Mouse (Mus musculus) cerebellum, postnatal 14 days (tissue): ENCODE data around the gene Rarres1.

Experiments used
- DNase-seq, 2 experiments: peaks; one replicate each; pipeline ENCODE4 v3.0.0; 2021; ENCODE audit warnings: mixed read lengths in 2 of 2

Rarres1 gene

DNA sequence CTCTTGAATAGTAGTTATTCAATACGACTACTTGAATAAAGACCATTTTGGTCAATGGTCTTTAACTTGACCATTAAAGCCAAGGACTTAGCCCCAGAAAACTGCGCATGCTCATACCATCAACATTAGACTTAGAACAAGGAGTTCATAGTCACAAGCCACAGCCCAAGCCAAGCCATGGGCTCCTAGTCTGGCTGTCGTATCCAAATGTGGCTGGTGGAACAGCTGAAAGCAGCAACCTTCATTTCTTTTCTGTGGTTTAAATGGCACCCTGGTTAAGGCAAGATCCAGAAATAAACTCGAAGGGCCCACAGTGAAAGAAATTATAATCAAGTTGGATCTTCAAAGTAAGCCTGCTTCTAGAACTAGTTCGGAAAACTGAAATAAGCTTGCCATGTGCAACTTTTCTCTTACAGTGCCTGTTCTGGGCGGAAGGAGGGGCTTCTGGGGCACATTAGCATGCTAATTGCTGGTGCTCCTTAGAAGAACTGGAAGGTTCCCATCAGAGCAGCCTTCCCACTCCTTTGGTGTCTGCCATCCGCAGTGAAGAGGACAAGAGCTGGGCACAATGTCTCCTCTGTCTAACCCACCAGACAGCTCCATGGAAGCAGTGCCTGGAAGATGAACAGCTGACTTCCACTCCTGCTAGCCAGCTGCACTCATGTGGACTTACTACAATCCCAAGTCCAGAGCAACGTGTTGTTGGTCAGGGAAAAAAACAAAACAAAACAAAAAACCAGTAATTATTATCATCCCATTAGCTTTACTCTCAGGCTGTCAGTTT is 23.0 kb downstream of the Rarres1 start:
- DNase-seq = no peak

DNA sequence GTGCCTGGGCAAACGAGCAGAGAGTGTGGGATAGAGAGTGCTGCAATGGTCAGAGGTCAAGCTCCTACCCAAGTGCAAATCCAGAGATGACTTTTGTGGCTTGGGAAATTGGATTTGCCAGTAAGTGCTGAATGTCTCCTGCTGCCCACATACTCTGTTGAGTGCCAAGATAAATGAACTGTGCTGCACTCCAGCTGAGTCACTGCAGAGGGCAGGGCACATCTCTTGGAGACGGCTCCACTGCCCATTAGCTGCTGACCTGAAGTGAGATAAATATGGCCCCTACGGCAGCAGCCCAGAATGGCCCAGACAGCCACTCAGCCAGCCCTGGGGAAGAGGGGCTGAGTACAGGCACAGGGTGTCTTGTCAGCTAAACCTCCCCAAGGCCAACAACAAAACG is 25.2 kb downstream of the Rarres1 start:
- DNase-seq = no peak

DNA sequence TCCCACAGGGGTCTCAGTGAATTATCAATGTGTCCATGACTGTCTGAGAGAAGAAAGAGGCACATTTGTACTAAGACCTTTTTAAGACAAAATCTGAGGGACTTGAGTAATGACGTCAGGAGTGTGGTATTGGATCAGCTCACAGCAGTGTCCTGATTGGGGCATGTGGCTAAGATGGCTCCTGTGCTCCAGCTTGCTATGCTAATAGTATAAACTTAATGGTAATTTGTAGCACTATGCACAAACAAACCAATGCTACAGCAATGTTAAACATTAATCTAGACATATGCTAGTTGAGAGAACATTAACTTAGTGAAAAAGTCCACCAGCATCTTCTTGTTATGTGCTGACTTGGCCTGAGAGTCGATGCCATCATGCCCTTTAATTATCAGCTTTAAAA is 30.1 kb downstream of the Rarres1 start:
- DNase-seq = no peak

DNA sequence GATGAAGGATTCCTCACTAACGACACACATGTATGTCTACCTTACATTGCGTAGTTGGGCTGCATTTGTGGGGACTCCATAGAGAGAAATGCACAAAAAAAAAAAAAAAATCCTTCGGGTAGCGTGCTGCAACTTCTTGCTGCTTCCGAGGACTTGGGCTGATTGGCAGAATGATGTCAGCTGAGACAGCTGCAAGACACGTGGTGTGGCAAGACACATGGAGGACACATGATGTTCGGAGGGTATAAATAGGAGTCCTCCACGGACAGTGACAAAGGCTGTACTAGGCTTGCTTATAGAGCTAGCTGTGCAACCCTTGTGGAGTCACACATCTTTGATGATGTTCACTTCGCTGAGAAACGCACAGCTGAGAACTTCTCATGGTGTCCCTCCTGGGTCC is 32.9 kb downstream of the Rarres1 start:
- DNase-seq = no peak

DNA sequence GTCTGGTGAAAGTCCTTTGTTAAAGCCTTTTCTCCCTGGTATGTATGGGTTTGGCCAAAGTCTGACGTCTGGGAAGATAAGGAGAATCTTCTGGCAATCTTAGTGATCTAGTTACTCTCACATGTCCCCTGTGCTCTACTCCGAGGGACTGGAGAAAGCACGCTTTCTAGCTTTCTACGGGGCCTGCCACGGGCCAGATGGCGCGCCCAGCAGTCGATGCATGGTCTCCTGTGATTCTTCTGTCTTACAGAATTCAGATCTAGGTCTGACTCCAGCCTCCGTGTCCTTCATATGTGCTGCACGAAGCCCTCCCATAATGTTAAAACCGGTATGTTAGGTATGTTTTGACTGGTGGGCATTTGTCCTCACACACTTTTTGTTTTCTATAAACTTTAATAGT is 35.5 kb downstream of the Rarres1 start:
- peak; percentile 27 to 51 for DNase-seq

DNA sequence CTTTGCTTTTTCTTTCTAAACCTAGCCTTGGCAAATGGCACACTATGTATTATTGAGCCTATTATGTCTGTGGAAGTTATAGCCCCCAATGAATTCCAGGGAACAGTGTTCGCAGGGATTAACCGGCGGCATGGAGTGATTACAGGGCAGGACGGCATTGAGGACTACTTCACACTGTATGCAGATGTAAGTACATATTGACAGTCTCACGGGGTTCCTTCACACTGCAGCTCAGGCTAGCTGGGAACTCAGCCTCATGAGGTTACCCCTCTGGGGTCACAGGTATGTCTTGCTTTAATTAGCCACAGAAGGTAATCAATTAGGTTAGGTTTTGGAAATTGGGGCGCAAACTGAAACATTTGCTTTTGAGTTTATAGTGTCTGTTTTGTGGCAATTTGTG is 41.9 kb downstream of the Rarres1 start:
- no peak for DNase-seq

DNA sequence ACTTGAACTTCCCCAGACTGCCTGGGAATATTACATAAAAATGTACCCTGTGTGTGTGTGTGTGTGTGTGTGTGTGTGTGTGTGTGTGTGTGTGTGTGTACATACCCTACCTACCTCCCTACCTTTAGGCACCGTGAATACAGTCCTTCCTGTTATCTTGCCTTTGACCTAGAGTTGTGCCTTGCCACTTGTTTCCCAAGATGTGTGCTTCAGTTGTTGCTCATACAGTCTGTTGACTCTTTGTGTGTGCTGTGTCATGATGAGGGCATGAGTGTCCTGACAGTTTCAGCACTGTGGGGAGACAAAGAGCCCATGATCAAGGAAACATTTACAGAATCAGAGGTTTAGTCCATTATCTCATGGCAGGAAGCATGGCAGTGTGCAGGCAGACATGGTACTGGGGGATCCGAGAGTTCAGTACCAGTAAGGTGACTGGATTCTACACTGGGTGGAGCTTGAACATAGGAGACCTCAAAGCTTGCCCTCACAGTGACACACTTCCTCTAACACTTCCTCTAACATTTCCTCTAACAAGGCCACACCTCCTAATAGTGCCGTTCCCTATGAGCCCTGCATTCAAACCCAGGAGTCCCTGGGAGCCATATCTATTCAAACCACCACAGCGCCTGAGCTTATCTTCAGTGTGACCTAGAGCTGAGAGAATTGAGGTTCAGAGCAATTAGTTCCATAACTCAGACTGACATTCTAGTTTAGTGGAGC is 43.8 kb downstream of the Rarres1 start:
- no peak for DNase-seq

DNA sequence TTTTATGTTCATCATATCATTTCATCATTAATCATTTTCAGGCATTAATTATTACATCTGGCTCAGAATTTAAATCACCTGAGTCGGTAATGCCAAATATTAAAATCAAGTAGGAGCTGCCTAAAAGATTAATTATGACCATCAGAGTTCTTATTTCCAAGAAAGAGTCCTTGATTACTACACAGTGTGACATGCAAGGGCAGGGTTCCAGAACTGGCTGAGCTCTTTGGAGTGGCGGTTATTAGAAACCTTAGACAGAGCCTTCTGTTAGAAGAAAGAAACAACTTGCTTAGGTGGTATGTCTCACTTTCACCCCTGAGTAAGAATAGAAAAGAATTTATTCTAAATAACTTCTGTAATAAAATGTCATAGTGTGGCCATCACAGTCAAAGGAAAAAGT is 48.0 kb downstream of the Rarres1 start:
- DNase-seq = peak in 1 of 2 experiments; percentile 26

DNA sequence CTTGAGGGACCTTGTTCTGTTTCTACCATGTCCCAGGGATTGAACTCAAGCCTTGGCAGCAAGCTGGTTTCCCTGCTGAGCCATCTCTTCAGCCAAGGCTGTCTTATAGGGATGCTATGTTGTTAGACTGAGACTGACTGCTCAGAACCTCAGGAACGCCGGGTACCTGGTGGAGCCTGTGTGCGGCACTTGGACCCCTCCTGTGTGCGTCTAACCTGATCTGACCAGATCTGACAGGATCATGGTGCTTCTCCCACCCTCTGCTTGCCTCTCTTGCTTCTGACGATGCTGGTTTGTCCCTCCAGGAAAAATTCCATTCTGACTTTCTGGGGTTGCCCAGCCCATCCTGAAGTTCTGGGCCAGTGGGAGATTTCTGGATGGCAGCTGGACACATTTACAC is 48.7 kb downstream of the Rarres1 start:
- peak; percentile 15 to 40 for DNase-seq

DNA sequence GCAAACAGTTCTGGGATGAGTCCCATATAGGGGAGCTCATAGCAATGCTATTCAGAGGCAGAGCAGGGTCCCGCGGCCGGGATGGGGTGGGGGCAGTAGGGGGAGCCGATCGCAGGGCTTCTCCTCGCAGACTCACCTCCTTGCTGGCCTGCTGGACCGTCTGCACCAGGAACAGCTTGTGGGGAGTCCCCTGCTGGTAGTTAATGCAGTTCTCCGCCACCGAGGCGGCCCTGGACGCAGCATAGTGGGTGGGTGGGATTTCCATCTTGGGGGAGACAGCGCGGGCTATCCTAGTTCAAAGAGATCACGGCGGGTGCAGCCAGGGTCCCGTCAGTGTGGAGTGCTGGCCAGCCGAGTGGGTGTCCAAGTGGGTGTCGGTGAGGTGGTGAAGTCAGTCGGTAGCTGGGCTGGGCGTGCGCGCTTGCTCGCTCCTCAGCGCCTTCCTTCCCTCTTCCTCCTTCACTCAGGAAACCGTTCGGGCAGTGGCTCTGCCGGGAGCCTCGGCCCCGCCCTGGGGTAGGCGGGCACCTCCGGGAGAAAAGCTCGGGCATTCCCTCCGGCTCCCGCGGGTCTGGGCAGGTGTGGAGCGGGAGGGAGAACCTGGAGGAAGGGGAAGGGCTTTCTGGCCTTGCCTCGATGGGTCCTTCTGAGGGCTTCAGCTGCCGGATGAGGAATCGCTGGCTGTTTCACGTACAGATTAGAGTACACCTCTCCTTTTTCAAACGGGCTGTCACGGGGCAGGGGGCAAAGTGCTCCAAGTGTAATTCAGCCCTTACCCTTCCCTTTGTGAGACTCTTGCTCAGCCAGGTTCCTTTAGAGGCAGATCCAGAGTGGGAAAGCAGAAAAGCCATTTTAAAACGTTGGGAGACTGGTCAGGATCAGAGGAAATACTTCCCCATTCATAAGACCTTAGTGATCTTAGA is 51.6 kb downstream of the Rarres1 start, which contains the start of gene Lxn:
Lxn (minus strand) TSS at position 477 of the 923 bp plus-strand sequence.
- peak; percentile 56 to 68 for DNase-seq

DNA sequence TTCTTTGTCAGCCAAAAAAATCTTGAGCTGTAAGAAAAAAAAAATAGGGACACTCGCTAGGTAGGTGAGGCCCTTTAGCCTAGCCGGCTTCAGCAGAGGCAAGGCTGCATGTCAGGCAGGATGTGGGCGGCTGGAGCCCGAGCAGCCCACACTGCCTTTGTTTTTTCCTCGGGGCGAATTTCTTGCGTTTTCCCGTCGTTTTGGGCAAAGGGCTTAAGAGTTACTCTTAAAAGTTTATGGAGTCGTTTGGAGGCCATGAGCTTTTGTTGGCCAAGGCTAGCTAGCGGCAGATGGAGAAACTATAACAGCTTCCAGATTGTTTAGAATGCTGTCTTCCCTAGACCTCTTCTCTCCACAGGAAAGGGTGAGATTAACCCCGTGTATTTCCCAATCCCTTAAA is 52.3 kb downstream of the Rarres1 start:
- no peak for DNase-seq

DNA sequence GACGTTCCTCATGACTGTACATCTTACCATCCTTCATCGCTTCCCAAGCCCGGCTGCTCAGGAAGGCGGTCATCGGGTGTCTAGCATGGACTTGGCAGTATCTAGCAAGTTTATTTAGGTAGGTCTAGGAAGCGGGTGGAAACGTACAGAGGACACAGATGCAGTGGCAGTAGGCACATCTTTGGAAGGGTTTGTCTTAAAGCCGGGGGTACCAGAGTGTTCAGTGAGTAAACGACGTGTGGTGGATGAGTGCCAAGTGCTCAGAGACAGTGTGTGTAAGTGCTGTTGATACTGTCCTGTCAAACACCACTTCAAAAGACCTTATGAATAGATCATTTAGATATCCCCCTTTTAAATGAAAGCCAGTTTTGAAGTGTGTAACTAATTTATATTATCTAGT is 52.7 kb downstream of the Rarres1 start:
- peak; percentile 19 to 29 for DNase-seq

DNA sequence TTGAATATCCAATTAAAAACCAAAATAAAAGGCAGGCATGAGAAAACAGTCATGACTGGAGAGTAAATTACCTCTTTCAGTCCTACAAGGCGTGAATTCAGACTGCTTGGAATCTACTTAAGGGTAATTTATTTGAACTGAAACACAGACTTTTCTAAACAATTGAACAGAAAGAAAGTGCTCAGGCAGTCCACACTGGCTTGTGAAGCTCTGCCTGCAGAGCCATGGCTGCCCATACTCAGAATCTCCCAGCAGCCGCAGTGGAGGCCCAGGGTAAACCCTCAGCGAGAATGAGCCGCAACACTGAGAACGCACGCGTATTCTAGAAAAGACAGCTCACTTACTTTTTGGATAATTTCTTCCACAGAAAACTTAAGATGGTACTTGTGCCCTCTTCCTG is 53.3 kb downstream of the Rarres1 start:
- DNase-seq = no peak

DNA sequence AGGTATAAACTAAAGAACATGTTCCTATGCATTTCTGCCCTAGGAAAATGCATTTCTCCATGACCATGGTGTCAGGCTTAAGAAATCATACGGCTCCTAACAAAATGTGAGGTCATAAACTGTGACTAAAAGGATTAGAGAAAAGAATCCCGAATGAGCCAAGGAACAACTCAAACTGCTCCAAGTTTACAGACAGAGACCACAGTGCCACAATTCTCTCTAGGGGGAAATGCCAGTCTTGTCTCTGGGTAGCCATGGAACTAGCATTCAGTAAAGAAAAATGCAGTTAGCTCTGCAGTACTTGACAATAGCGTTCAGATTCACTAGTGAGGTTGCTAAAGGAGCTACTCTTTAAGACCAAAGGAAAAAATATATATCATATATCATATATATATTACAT is 55.4 kb downstream of the Rarres1 start:
- DNase-seq = no peak

DNA sequence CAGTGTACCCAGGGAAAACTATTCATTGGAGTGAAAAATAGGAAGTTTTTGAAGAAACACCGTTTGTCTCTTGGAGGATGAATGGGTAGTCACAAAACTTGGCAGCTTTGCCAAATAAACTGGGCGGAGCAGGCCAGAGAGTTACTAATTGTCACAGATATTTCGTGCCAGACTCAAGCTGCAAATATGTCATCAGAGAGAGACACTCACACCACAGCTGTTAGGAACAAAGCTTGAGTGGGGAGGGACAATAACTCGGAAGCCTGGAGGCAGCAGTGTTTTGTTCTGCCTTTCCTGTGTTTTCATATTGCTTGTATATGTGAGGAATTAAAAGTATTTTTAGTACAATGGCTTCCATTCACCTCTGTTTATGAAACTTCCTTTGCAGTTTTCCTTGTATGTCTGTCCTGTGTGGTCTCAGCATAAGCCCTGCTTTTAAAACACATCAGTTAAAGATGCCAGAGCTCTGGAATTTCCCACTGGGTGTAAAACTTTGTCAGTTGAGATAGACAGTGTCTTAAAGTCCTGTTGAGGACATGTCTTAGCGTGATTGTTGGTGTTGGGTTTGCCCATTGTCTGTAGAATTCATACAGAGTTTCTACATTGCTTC is 64.6 kb downstream of the Rarres1 start:
- DNase-seq = no peak

DNA sequence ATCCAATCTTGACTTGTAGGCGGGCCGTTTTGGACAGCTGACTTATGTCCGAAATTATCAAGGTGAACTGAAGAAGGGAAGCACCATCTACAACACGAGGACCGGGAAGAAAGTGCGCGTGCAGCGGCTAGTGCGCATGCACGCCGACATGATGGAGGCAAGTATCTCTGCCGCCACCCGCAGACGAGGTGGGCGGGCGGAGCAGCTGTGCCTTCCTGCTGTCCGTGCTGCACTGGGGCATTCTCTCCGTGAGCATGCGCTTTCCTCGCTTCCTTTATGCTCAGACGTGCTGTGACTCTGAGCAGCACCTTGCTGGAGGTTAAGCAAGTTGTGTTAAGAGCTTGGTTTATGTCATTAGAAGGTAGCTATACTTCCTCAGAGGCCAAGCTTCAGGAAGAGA is 65.7 kb downstream of the Rarres1 start:
- no peak for DNase-seq

DNA sequence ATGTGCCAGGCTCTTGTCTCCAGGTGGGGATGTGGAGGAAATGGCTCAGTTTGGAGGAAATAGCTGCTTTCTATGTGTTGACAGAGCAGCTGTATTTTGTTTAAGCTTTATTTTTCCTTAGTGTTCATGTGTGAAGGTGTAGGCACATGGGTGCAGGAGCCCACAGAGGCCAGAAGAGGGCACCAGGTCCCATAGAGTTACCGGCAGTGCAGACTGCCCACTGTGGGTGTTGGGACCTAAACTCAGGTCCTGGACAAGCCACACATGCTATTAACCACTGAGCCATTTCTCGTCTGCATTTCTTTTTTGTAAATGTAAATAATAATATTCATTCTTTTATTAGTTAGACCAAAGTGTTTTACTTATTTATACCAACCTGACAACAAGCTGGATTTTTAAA is 68.2 kb downstream of the Rarres1 start:
- no peak for DNase-seq

DNA sequence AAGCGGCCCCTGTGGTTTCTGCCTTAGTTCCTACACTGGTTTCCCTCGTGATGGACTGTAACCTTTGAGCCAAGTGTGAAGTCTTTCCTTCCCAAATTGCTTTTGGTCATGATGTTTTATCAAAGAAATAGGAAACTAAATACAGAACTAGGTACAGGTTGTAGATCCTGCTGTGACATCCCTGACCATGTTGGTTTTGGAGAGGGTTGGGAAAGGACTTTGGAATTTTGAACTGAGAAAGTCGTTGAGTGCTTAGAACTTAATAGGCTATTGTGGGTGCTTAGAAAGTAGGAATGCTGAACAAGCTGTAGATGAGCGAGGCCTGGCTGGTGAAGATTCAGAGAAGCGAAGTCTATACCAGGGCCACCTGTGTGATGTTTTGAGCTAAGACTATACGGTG is 81.3 kb downstream of the Rarres1 start:
- DNase-seq = no peak

DNA sequence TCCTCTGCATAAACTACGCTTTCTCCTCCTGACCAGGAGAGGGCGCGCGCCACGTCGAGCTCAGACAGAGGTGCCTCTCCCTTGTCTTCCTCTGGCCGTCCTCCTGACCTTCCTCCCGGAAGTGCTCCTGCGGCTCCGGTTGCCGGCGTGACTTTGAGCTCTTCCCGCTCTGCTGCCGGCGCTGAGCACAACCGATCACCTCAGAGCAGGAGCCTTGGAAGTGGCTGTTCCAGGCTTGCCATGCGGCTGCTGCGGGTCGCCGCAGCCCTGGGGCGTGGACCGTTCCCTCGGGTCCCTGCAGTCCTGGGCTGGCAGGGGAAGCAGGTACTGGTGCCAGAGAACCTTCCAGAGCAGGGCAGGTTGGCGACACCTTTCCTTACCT is 85.3 kb downstream of the Rarres1 start, which contains the start of gene Gfm1:
Gfm1 (plus strand) TSS at position 98 of the 382 bp plus-strand sequence.
- peak; percentile 94 to 95 for DNase-seq

DNA sequence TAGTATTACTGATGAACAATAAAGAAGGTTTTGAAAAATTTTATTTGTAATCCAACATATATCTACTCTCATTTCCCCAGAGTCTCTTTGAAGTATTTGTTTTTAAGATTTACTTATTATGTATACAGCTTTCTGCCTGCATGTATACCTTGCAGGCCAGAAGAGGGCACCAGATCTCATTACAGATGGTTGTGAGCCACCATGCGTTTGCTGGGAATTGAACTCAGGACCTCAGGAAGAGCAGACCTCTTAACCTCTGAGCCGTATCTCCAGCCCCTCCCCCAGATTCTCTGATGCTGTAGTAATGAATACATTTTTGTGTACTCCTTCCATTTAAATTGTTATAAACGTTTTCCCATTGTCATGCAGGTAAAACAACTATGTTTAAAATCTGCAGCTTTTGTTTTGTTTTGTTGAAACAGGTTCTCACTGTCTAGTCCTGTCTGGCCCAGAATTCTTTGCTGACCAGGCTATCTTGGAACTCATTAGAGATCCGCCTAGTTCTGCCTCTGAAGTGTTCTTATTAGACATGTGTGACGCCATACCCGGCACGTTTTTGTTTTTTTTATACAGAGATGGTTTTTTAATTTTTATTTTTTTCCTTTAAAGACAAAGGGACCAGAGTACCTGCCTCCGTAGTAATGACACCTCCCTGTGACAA is 85.9 kb downstream of the Rarres1 start:
- peak in 1 of 2 experiments; percentile 14 for DNase-seq
